Mouse (Mus musculus): ENCODE results near the gene Itpr2. TPM values are rescaled to one million over a fixed set of nuclear protein-coding genes. Genes with fewer than 3 reads are reported as not detected.

Gene Itpr2
- polyA plus RNA-seq, 1 experiment from 2014 or later: 9.0 TPM

GRCm38 (mm10) chr6:146514531-146514948, 12.5 kb upstream of the Itpr2 start:
- no peaks in the 10 kb centered on the region for H3K36me3 ChIP-seq (ENCODE audit: control insufficient read depth, insufficient read depth, low read length)
- H3K4me2 ChIP-seq (ENCODE audit: low read length): no peak overlapping the region
- 55% methylated on average over 7 of the region's 7 CpGs for WGBS
- H3K9me3 ChIP-seq (replicated peaks; ENCODE audit: control insufficient read depth, low read length, poor library complexity, severe bottlenecking): no peaks in the 10 kb centered on the region
- no peak for ATAC-seq
- H3K4me3 ChIP-seq (ENCODE audit: low read depth, low read length): no peak overlapping the region
- H3K4me1 ChIP-seq (ENCODE audit: control insufficient read depth, insufficient read depth, low read length): no peaks in the 10 kb centered on the region
- H3K27ac ChIP-seq (ENCODE audit: low read length): no peak overlapping the region
- no peaks in the 10 kb centered on the region for H3K27me3 ChIP-seq (ENCODE audit: control insufficient read depth, insufficient read depth, low read depth, low read length)
- H3K9ac ChIP-seq (ENCODE audit: low read depth, low read length): no peak overlapping the region

GRCm38 (mm10) chr6:146513899-146514298, 11.9 kb upstream of the Itpr2 start:
- no peaks in the 10 kb centered on the region for H3K36me3 ChIP-seq (ENCODE audit: control insufficient read depth, insufficient read depth, low read length)
- H3K4me3 ChIP-seq (ENCODE audit: low read depth, low read length): no peak overlapping the region
- 70% methylated on average over 5 of the region's 5 CpGs for WGBS
- H3K9me3 ChIP-seq (replicated peaks; ENCODE audit: control insufficient read depth, low read length, poor library complexity, severe bottlenecking): no peaks in the 10 kb centered on the region
- no peak overlapping the region for H3K9ac ChIP-seq (ENCODE audit: low read depth, low read length)
- no peaks in the 10 kb centered on the region for H3K4me1 ChIP-seq (ENCODE audit: control insufficient read depth, insufficient read depth, low read length)
- no peak overlapping the region for H3K4me2 ChIP-seq (ENCODE audit: low read length)
- no peak overlapping the region for H3K27ac ChIP-seq (ENCODE audit: low read length)
- ATAC-seq: no peak
- H3K27me3 ChIP-seq (ENCODE audit: control insufficient read depth, insufficient read depth, low read depth, low read length): no peaks in the 10 kb centered on the region

- Histone ChIP-seq H3K36me3 (ENCODE audit: control insufficient read depth, insufficient read depth, low read length) (no peaks in the 10 kb centered on the region), H3K27me3 (ENCODE audit: control insufficient read depth, insufficient read depth, low read depth, low read length) (no peaks in the 10 kb centered on the region), H3K27ac (ENCODE audit: low read length) (no peak overlapping the region), H3K9me3 (replicated peaks; ENCODE audit: control insufficient read depth, low read length, poor library complexity, severe bottlenecking) (no peaks in the 10 kb centered on the region), H3K4me3 (ENCODE audit: low read depth, low read length) (no peak overlapping the region), H3K4me2 (ENCODE audit: low read length) (no peak overlapping the region), H3K4me1 (ENCODE audit: control insufficient read depth, insufficient read depth, low read length) (no peaks in the 10 kb centered on the region), H3K9ac (ENCODE audit: low read depth, low read length) (no peak overlapping the region)
- 87% methylated on average over 8 of the region's 8 CpGs for WGBS
- no peak for ATAC-seq
These were observed 11.4 kb upstream of the Itpr2 start for GRCm38 (mm10) chr6:146513384-146513783.

- Histone ChIP-seq H3K36me3 (ENCODE audit: control insufficient read depth, insufficient read depth, low read length) (no peaks in the 10 kb centered on the region), H3K4me2 (ENCODE audit: low read length) (no peak overlapping the region), H3K9me3 (replicated peaks; ENCODE audit: control insufficient read depth, low read length, poor library complexity, severe bottlenecking) (no peaks in the 10 kb centered on the region), H3K9ac (ENCODE audit: low read depth, low read length) (no peak overlapping the region), H3K27ac (ENCODE audit: low read length) (no peak overlapping the region), H3K27me3 (ENCODE audit: control insufficient read depth, insufficient read depth, low read depth, low read length) (no peaks in the 10 kb centered on the region), H3K4me3 (ENCODE audit: low read depth, low read length) (no peak overlapping the region), H3K4me1 (ENCODE audit: control insufficient read depth, insufficient read depth, low read length) (no peaks in the 10 kb centered on the region)
- ATAC-seq: no peak
- WGBS: 92% methylated on average over 8 of the region's 8 CpGs
These were observed 9.5 kb upstream of the Itpr2 start for GRCm38 (mm10) chr6:146511511-146511910.

- H3K9ac ChIP-seq (ENCODE audit: low read depth, low read length): no peak overlapping the region
- 82% methylated on average over 2 of the region's 2 CpGs for WGBS
- ATAC-seq: no peak
These were observed 7.9 kb upstream of the Itpr2 start for GRCm38 (mm10) chr6:146509891-146510290.

GRCm38 (mm10) chr6:146504459-146504858, 2.4 kb upstream of the Itpr2 start:
- no peak for ATAC-seq
- H3K9ac ChIP-seq (ENCODE audit: low read depth, low read length): no peak overlapping the region
- H3K9me3 ChIP-seq (replicated peaks; ENCODE audit: control insufficient read depth, low read length, poor library complexity, severe bottlenecking): no peaks in the 10 kb centered on the region
- WGBS: 83% methylated on average over 2 of the region's 2 CpGs
- peaks cover 8% of the 10 kb centered on the region for H3K27me3 ChIP-seq (ENCODE audit: control insufficient read depth, insufficient read depth, low read depth, low read length)
- H3K4me3 ChIP-seq (ENCODE audit: low read depth, low read length): no peak overlapping the region
- H3K27ac ChIP-seq (ENCODE audit: low read length): no peak overlapping the region
- H3K4me1 ChIP-seq (ENCODE audit: control insufficient read depth, insufficient read depth, low read length): peaks cover 13% of the 10 kb centered on the region
- H3K36me3 ChIP-seq (ENCODE audit: control insufficient read depth, insufficient read depth, low read length): no peaks in the 10 kb centered on the region
- H3K4me2 ChIP-seq (ENCODE audit: low read length): no peak overlapping the region

More at GRCm38 (mm10) chr6:146509891-146510290, 7.9 kb upstream of the Itpr2 start:
- no peak overlapping the region for H3K27ac ChIP-seq (ENCODE audit: low read length)
- H3K9me3 ChIP-seq (replicated peaks; ENCODE audit: control insufficient read depth, low read length, poor library complexity, severe bottlenecking): no peaks in the 10 kb centered on the region
- no peaks in the 10 kb centered on the region for H3K27me3 ChIP-seq (ENCODE audit: control insufficient read depth, insufficient read depth, low read depth, low read length)
- H3K4me3 ChIP-seq (ENCODE audit: low read depth, low read length): no peak overlapping the region
- H3K4me2 ChIP-seq (ENCODE audit: low read length): no peak overlapping the region
- H3K36me3 ChIP-seq (ENCODE audit: control insufficient read depth, insufficient read depth, low read length): no peaks in the 10 kb centered on the region
- H3K4me1 ChIP-seq (ENCODE audit: control insufficient read depth, insufficient read depth, low read length): no peaks in the 10 kb centered on the region

GRCm38 (mm10) chr6:146502856-146503255, 833 bp upstream of the Itpr2 start:
- Histone ChIP-seq H3K27ac (ENCODE audit: low read length) (no peak overlapping the region), H3K9ac (ENCODE audit: low read depth, low read length) (peak overlapping the region; percentile 63), H3K4me3 (ENCODE audit: low read depth, low read length) (peak overlapping the region; percentile 65), H3K4me1 (ENCODE audit: control insufficient read depth, insufficient read depth, low read length) (peaks cover 13% of the 10 kb centered on the region), H3K36me3 (ENCODE audit: control insufficient read depth, insufficient read depth, low read length) (no peaks in the 10 kb centered on the region), H3K27me3 (ENCODE audit: control insufficient read depth, insufficient read depth, low read depth, low read length) (peaks cover 8% of the 10 kb centered on the region), H3K9me3 (replicated peaks; ENCODE audit: control insufficient read depth, low read length, poor library complexity, severe bottlenecking) (no peaks in the 10 kb centered on the region), H3K4me2 (ENCODE audit: low read length) (peak overlapping the region; percentile 100)
- no peak for ATAC-seq
- WGBS: 47% methylated on average over 3 of the region's 3 CpGs

- peak overlapping the region; percentile 100 for H3K4me2 ChIP-seq (ENCODE audit: low read length)
These were observed 632 bp downstream of the Itpr2 start for GRCm38 (mm10) chr6:146501316-146501865.

GRCm38 (mm10) chr6:146500771-146501170, 1.3 kb downstream of the Itpr2 start:
- Histone ChIP-seq H3K27ac (ENCODE audit: low read length) (no peak overlapping the region), H3K4me2 (ENCODE audit: low read length) (peak overlapping the region; percentile 100), H3K9ac (ENCODE audit: low read depth, low read length) (no peak overlapping the region; the same call in 1 of the 2 replicates), H3K4me1 (ENCODE audit: control insufficient read depth, insufficient read depth, low read length) (peaks cover 13% of the 10 kb centered on the region), H3K27me3 (ENCODE audit: control insufficient read depth, insufficient read depth, low read depth, low read length) (peaks cover 8% of the 10 kb centered on the region), H3K9me3 (replicated peaks; ENCODE audit: control insufficient read depth, low read length, poor library complexity, severe bottlenecking) (no peaks in the 10 kb centered on the region), H3K4me3 (ENCODE audit: low read depth, low read length) (peak overlapping the region; percentile 65), H3K36me3 (ENCODE audit: control insufficient read depth, insufficient read depth, low read length) (no peaks in the 10 kb centered on the region)
- WGBS: 77% methylated on average over 5 of the region's 5 CpGs
- no peak for ATAC-seq

More at GRCm38 (mm10) chr6:146501316-146501865, 632 bp downstream of the Itpr2 start:
- peak; percentile 59 for ATAC-seq
- Histone ChIP-seq H3K9ac (ENCODE audit: low read depth, low read length) (peak overlapping the region; percentile 63), H3K27me3 (ENCODE audit: control insufficient read depth, insufficient read depth, low read depth, low read length) (peaks cover 8% of the 10 kb centered on the region), H3K27ac (ENCODE audit: low read length) (peak overlapping the region; percentile 49), H3K4me1 (ENCODE audit: control insufficient read depth, insufficient read depth, low read length) (peaks cover 13% of the 10 kb centered on the region), H3K9me3 (replicated peaks; ENCODE audit: control insufficient read depth, low read length, poor library complexity, severe bottlenecking) (no peaks in the 10 kb centered on the region), H3K36me3 (ENCODE audit: control insufficient read depth, insufficient read depth, low read length) (no peaks in the 10 kb centered on the region), H3K4me3 (ENCODE audit: low read depth, low read length) (peak overlapping the region; percentile 65)
- 1% methylated on average over 30 of the region's 30 CpGs for WGBS
